Mouse (Mus musculus): ENCODE measurements around the gene Rmi2. TPM values are rescaled to one million over a fixed set of nuclear protein-coding genes. Genes with fewer than 3 reads are reported as not detected.

Rmi2 gene
- polyA plus RNA-seq, 1 experiment from 2014 or later = 0.37 TPM

- Histone ChIP-seq H3K4me1 (peaks cover 4% of the 10 kb centered on the region; the same call in 1 of the 2 replicates), H3K9ac (replicated peaks) (no peak within 1 kb of the TSS), H3K9me3 (replicated peaks) (no peaks in the 10 kb centered on the region), H3K4me3 (replicated peaks) (no peak within 1 kb of the TSS), H3K27me3 (replicated peaks) (no peaks in the 10 kb centered on the region), H3K27ac (replicated peaks) (no peak within 1 kb of the TSS), H3K36me3 (no peaks in the 10 kb centered on the region), H3K4me2 (no peak within 1 kb of the TSS)
- 82% methylated on average over 10 of the region's 10 CpGs for WGBS
- ATAC-seq (ENCODE audit: low FRiP score) = no peak
These were observed 28.9 kb upstream of the Rmi2 start, which contains the start of gene Prm1 for GRCm38 (mm10) chr16:10805789-10806527. TSS of gene Prm1 (minus strand) at chr16:10805839.

GRCm38 (mm10) chr16:10810376-10810775 lies 24.5 kb upstream of the Rmi2 start:
- Histone ChIP-seq H3K9ac (replicated peaks) (no peak overlapping the region), H3K27ac (replicated peaks) (no peak overlapping the region), H3K4me1 (peaks cover 4% of the 10 kb centered on the region; the same call in 1 of the 2 replicates), H3K27me3 (replicated peaks) (no peaks in the 10 kb centered on the region), H3K9me3 (replicated peaks) (no peaks in the 10 kb centered on the region), H3K4me2 (no peak overlapping the region), H3K36me3 (no peaks in the 10 kb centered on the region), H3K4me3 (replicated peaks) (no peak overlapping the region)
- ATAC-seq (ENCODE audit: low FRiP score) = no peak
- 94% methylated on average over 1 of the region's 1 CpGs for WGBS

- Histone ChIP-seq H3K9ac (replicated peaks) (no peak within 1 kb of the TSS), H3K9me3 (replicated peaks) (no peaks in the 10 kb centered on the region), H3K27ac (replicated peaks) (peak within 1 kb of the TSS; percentile 42; the same call in 1 of the 2 replicates), H3K27me3 (replicated peaks) (no peaks in the 10 kb centered on the region), H3K4me1 (no peaks in the 10 kb centered on the region), H3K36me3 (no peaks in the 10 kb centered on the region), H3K4me2 (no peak within 1 kb of the TSS), H3K4me3 (replicated peaks) (no peak within 1 kb of the TSS)
- ATAC-seq (ENCODE audit: low FRiP score) = no peak
- 90% methylated on average over 2 of the region's 2 CpGs for WGBS
These were observed 21.9 kb upstream of the Rmi2 start, which contains the start of gene Gm11172 for GRCm38 (mm10) chr16:10812865-10813371. TSS of gene Gm11172 (plus strand) at chr16:10812915.

- no peak overlapping the region for H3K27ac ChIP-seq (replicated peaks)
- no peaks in the 10 kb centered on the region for H3K27me3 ChIP-seq (replicated peaks)
- 80% methylated on average over 4 of the region's 4 CpGs for WGBS
These were observed 21.1 kb upstream of the Rmi2 start for GRCm38 (mm10) chr16:10813726-10814125.

GRCm38 (mm10) chr16:10814864-10815263 lies 20.0 kb upstream of the Rmi2 start:
- WGBS = 94% methylated on average over 4 of the region's 4 CpGs
- H3K4me1 ChIP-seq = no peaks in the 10 kb centered on the region

More at GRCm38 (mm10) chr16:10813726-10814125, 21.1 kb upstream of the Rmi2 start:
- ATAC-seq (ENCODE audit: low FRiP score) = no peak
- Histone ChIP-seq H3K4me3 (replicated peaks) (no peak overlapping the region), H3K4me1 (no peaks in the 10 kb centered on the region), H3K9me3 (replicated peaks) (no peaks in the 10 kb centered on the region), H3K9ac (replicated peaks) (no peak overlapping the region), H3K36me3 (no peaks in the 10 kb centered on the region), H3K4me2 (no peak overlapping the region)

GRCm38 (mm10) chr16:10818579-10819135 lies 16.2 kb upstream of the Rmi2 start:
- Histone ChIP-seq H3K4me1 (no peaks in the 10 kb centered on the region), H3K9ac (replicated peaks) (no peak overlapping the region), H3K4me3 (replicated peaks) (no peak overlapping the region), H3K9me3 (replicated peaks) (no peaks in the 10 kb centered on the region), H3K4me2 (no peak overlapping the region), H3K36me3 (no peaks in the 10 kb centered on the region), H3K27me3 (replicated peaks) (no peaks in the 10 kb centered on the region), H3K27ac (replicated peaks) (no peak overlapping the region)
- ATAC-seq (ENCODE audit: low FRiP score) = no peak
- WGBS = 82% methylated on average over 4 of the region's 4 CpGs

More at GRCm38 (mm10) chr16:10814864-10815263, 20.0 kb upstream of the Rmi2 start:
- H3K36me3 ChIP-seq = no peaks in the 10 kb centered on the region
- no peaks in the 10 kb centered on the region for H3K27me3 ChIP-seq (replicated peaks)
- no peak overlapping the region for H3K27ac ChIP-seq (replicated peaks)
- H3K4me2 ChIP-seq = no peak overlapping the region
- H3K9me3 ChIP-seq (replicated peaks) = no peaks in the 10 kb centered on the region
- H3K9ac ChIP-seq (replicated peaks) = no peak overlapping the region
- no peak for ATAC-seq (ENCODE audit: low FRiP score)
- H3K4me3 ChIP-seq (replicated peaks) = no peak overlapping the region

- Histone ChIP-seq H3K4me1 (no peaks in the 10 kb centered on the region), H3K4me3 (replicated peaks) (no peak overlapping the region), H3K27me3 (replicated peaks) (no peaks in the 10 kb centered on the region), H3K9ac (replicated peaks) (no peak overlapping the region), H3K4me2 (no peak overlapping the region), H3K9me3 (replicated peaks) (no peaks in the 10 kb centered on the region), H3K27ac (replicated peaks) (no peak overlapping the region), H3K36me3 (no peaks in the 10 kb centered on the region)
- WGBS = 73% methylated on average over 3 of the region's 3 CpGs
- no peak for ATAC-seq (ENCODE audit: low FRiP score)
These were observed 14.9 kb upstream of the Rmi2 start for GRCm38 (mm10) chr16:10819966-10820365.

GRCm38 (mm10) chr16:10821387-10821786 lies 13.5 kb upstream of the Rmi2 start:
- Histone ChIP-seq H3K4me3 (replicated peaks) (no peak overlapping the region), H3K4me1 (no peaks in the 10 kb centered on the region), H3K27me3 (replicated peaks) (no peaks in the 10 kb centered on the region), H3K36me3 (no peaks in the 10 kb centered on the region), H3K4me2 (no peak overlapping the region), H3K9ac (replicated peaks) (no peak overlapping the region), H3K9me3 (replicated peaks) (no peaks in the 10 kb centered on the region), H3K27ac (replicated peaks) (no peak overlapping the region)
- 69% methylated on average over 4 of the region's 4 CpGs for WGBS
- ATAC-seq (ENCODE audit: low FRiP score) = no peak

GRCm38 (mm10) chr16:10824536-10824935 lies 10.3 kb upstream of the Rmi2 start:
- WGBS = 80% methylated on average over 1 of the region's 1 CpGs
- no peaks in the 10 kb centered on the region for H3K4me1 ChIP-seq

GRCm38 (mm10) chr16:10825840-10826239 lies 9.0 kb upstream of the Rmi2 start:
- no peak overlapping the region for H3K9ac ChIP-seq (replicated peaks)
- WGBS = 92% methylated on average over 4 of the region's 4 CpGs
- no peaks in the 10 kb centered on the region for H3K9me3 ChIP-seq (replicated peaks)
- H3K4me3 ChIP-seq (replicated peaks) = no peak overlapping the region
- H3K4me1 ChIP-seq = no peaks in the 10 kb centered on the region
- H3K36me3 ChIP-seq = no peaks in the 10 kb centered on the region
- no peak overlapping the region for H3K4me2 ChIP-seq
- ATAC-seq (ENCODE audit: low FRiP score) = no peak
- H3K27ac ChIP-seq (replicated peaks) = no peak overlapping the region
- H3K27me3 ChIP-seq (replicated peaks) = no peaks in the 10 kb centered on the region

More at GRCm38 (mm10) chr16:10824536-10824935, 10.3 kb upstream of the Rmi2 start:
- Histone ChIP-seq H3K4me2 (no peak overlapping the region), H3K36me3 (no peaks in the 10 kb centered on the region), H3K9me3 (replicated peaks) (no peaks in the 10 kb centered on the region), H3K27ac (replicated peaks) (no peak overlapping the region), H3K9ac (replicated peaks) (no peak overlapping the region), H3K27me3 (replicated peaks) (no peaks in the 10 kb centered on the region), H3K4me3 (replicated peaks) (no peak overlapping the region)
- no peak for ATAC-seq (ENCODE audit: low FRiP score)

- Histone ChIP-seq H3K27ac (replicated peaks) (no peak overlapping the region), H3K9me3 (replicated peaks) (no peaks in the 10 kb centered on the region), H3K27me3 (replicated peaks) (no peaks in the 10 kb centered on the region), H3K9ac (replicated peaks) (no peak overlapping the region), H3K4me3 (replicated peaks) (no peak overlapping the region), H3K4me2 (no peak overlapping the region), H3K4me1 (no peaks in the 10 kb centered on the region), H3K36me3 (no peaks in the 10 kb centered on the region)
- no peak for ATAC-seq (ENCODE audit: low FRiP score)
- 93% methylated on average over 9 of the region's 9 CpGs for WGBS
These were observed 7.6 kb upstream of the Rmi2 start for GRCm38 (mm10) chr16:10827269-10827668.
